Mouse (Mus musculus) T-cell, adult 66 days (primary cell): ENCODE results near the gene Adamts4. TPM values are rescaled to one million over a fixed set of nuclear protein-coding genes. Genes with fewer than 3 reads are reported as not detected.

ENCODE experiments used
- total RNA-seq, 2 experiments: library from RNA; stranded (reverse); gene quantifications; 3 replicates in 1 of 2; 4 replicates in 1 of 2; pipeline ENCODE4 v1.2.4; 2023

The Adamts4 gene
- under 1 TPM in 1 of 2 experiments, not detected in 1; 0.12 TPM for total RNA-seq

GRCm38 (mm10) chr1:171249913-171250600 lies at the start of gene Adamts4:
Gene Adamts4 (plus strand): TSS chr1:171250421.

DNA sequence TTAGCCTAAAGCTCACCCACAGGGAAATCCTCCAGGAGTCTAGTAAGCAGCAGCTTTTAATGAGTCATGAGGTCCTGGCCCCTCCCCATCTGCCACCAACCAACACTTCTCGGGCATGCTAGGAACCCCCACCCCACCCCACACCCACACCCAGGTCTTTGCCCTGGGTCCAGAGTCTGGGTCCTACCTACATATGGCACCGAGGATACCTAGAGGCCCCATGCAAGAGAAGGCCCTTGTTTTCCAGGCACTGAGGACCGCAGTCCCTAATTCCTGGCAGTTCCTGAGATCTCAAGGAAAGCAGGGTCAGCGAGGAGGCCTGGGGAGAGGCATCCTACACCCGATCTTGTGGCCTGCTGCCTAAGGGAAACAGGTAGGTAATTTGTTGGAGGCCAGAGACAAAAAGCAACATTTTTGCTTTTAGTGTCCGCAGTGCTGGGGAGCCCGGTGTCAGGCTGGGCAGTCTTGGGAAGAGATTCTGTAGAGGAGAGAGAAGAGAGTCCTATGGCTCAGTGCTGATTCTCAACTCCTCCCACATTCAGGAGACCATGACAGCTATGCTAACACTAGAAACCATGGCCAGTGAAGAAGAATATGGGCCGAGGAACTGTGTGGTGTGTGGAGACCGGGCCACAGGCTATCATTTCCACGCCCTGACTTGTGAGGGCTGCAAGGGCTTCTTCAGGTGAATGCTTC lies 36.3 kb upstream of the Adamts4 start, which contains the start of gene Nr1i3:
Gene Nr1i3 (plus strand): TSS at position 170 of the 696 bp plus-strand sequence.

DNA sequence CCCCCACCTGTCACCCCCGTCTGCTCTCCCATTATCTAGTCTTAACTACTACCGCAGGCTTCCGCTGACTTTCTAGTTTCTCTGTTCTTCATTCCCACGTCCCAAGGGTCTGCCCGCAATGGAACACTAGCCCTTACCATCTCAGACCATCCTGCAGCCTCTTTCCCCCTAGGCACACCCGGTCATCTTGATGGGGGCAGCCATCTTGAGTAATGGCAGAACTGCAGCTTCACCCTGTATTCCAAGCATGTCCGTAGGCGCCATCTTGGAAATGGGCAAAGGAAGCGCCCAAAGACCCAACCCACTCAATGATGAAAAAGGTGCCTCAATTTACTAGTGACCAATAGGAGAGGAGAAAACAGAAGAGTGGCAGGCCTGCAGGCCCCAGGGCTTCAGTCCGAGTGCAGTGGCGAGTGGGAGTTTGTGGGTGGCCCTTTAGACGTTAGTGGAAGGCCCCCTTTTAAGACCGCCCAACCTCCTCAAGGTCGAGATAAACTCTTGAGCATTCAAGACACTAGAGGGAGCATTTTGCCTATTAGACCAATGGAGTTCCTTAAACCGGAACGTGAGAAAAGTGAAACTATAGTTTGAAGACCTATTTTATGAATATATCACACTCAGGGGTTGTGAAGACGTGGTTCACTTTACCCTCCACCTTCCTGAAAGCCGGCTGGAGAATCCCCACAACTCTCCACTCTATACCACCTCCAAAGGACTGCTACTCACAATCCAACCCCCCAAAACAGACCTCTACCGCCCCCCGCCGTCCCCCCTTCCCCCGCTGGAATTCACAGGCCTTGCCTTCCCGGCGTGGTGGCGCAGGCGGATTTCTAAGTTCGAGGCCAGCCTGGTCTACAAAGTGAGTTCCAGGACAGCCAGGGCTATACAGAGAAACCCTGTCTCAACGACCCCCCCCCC lies 27.7 kb upstream of the Adamts4 start, which contains the start of gene Tomm40l:
Gene Tomm40l (minus strand): TSS at position 277 of the 918 bp plus-strand sequence.

GRCm38 (mm10) chr1:171224857-171225256 lies 25.4 kb upstream of the Adamts4 start, which contains the start of gene Apoa2:
Gene Apoa2 (plus strand): TSS chr1:171225054.

DNA sequence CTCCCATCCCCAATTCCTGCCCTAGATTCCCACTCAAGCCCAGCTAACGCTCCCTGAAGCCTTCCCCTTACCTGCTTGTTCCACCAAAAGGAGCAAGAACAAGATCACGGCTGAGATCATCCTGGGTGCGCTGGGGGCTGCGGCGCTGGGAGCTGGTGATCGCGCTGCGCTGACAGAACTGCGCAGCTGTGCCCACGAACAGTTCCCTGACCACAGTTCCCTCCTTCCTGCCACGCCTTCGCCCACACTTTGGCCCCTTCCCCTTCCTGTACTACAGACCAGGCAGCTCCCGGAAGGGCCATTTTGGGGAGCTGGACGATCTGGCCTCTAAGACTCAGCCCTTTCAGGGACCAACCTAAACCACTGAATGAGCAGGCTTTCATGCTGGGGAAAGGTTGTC lies 16.1 kb upstream of the Adamts4 start, which contains the start of gene Fcer1g:
Gene Fcer1g (minus strand): TSS at position 240 of the 400 bp plus-strand sequence.

GRCm38 (mm10) chr1:171250680-171251593 lies 716 bp downstream of the Adamts4 start, which contains the start of gene Ndufs2:
Gene Ndufs2 (minus strand): TSS chr1:171251388.

GRCm38 (mm10) chr1:171269848-171270572 lies 19.8 kb downstream of the Adamts4 start, which contains the start of gene B4galt3:
Gene B4galt3 (plus strand): TSS chr1:171270328.

DNA sequence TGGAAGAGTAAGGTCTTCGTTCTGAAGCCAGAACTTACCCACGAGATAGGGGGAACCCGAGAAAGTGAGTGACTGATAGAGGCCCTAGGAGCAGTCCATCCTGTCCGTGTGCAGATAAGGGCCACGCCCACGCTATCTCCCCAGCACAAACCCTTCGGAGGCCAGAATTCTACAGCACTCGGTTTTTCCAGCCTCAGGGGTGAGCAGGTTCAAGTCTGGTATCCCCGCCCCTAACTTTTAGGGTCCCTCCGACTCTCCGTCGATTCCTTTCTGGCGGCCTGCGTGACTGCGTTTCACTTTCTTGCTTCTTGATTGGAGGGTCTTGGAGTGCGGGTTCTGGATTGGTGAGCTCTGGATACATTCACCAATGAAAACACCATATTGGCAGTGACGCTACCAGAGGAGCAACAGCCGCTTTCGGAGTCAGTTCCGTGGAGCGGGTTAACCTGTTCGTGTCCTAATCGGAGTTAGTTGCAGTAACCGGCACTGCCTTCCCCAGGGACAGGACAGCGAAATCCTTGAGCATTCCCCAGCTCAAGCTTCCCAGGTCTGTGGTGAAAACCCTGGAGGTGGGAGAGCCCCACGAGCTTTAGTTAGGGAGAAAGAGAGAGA lies 30.8 kb downstream of the Adamts4 start, which contains the start of gene Ppox:
Gene Ppox (minus strand): TSS at position 271 of the 612 bp plus-strand sequence.

GRCm38 (mm10) chr1:171287136-171288081 lies 37.2 kb downstream of the Adamts4 start, which contains the start of gene Usp21:
Gene Usp21 (minus strand): TSS chr1:171287991.

DNA sequence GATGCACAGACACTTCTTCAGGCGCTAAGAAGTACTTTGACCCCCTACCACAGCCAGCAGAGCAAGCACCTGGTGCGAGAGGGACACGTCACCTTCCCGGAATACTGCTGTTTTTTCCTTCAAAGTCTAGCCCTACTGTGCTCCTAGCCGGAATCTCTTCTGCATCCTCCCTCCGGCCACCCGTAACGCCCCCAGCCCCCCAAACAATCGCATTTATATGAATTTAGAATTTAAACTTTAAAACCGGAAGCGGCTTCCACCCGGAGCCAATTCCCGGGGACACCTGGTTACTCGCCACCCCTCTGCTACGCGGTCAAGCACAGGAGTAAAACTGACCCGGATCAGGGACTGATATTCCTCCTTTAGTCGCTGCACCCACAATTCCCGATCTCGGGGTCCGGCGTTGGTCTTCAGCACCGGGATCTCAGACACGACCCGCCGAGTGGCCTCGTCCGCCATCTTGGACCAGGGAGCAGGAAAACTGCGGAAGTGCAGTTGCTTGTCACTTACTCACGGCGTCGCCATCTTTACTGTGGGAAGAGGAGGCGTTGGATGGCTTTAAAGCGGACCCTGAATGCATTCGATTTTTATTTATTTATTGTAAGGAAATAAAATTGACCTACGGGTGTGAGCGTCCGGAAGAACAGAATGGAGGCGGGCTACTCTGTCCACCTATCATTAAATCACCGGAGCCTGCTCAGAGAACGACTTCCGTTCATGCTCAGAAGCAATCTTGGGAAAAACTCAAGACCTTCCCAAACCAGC lies 44.3 kb downstream of the Adamts4 start, which contains the start of gene Ufc1:
Gene Ufc1 (minus strand): TSS at position 727 of the 765 bp plus-strand sequence.

Other genes starting within 250 kb of the Adamts4 start
- gene Fcgr4, start 231.5 kb upstream of the Adamts4 start, total RNA-seq: under 1 TPM in 1 of 2 experiments, not detected in 1; 0.44 TPM
- gene Fcgr3, start 185.5 kb upstream of the Adamts4 start, total RNA-seq: 1 to 10 TPM; 1.6 to 2.6 TPM
- gene Cfap126, start 136.5 kb upstream of the Adamts4 start, total RNA-seq: not detected
- gene Sdhc, start 99.8 kb upstream of the Adamts4 start, total RNA-seq: 100 to 1,000 TPM; 106 to 111 TPM
- gene Mpz, start 99.7 kb upstream of the Adamts4 start, total RNA-seq: not detected
- not detected for gene Pcp4l1, start 54.2 kb upstream of the Adamts4 start, total RNA-seq
- not detected for gene Nr1i3, start 36.5 kb upstream of the Adamts4 start, total RNA-seq
- 10 to 100 TPM; 25.7 to 28.9 TPM for gene Tomm40l, start 27.9 kb upstream of the Adamts4 start, total RNA-seq
- not detected for gene Apoa2, start 25.4 kb upstream of the Adamts4 start, total RNA-seq
- 1 to 10 TPM; 7.7 to 8.1 TPM for gene Fcer1g, start 16.1 kb upstream of the Adamts4 start, total RNA-seq
- gene Ndufs2, start 967 bp downstream of the Adamts4 start, total RNA-seq: 100 to 1,000 TPM; 121 to 130 TPM
- 10 to 100 TPM; 79.2 to 92.2 TPM for gene B4galt3, start 19.9 kb downstream of the Adamts4 start, total RNA-seq
- gene Ppox, start 30.8 kb downstream of the Adamts4 start, total RNA-seq: 10 to 100 TPM; 51.6 to 65.3 TPM
- gene Usp21, start 37.6 kb downstream of the Adamts4 start, total RNA-seq: 10 to 100 TPM; 53.0 to 56.2 TPM
- 10 to 100 TPM; 48.0 to 48.5 TPM for gene Ufc1, start 44.6 kb downstream of the Adamts4 start, total RNA-seq
- gene Dedd, start 78.7 kb downstream of the Adamts4 start, total RNA-seq: 10 to 100 TPM; 32.7 to 39.0 TPM
- 10 to 100 TPM; 23.7 to 25.1 TPM for gene Nit1, start 95.2 kb downstream of the Adamts4 start, total RNA-seq
- gene Pfdn2, start 95.2 kb downstream of the Adamts4 start, total RNA-seq: 10 to 100 TPM; 66.7 to 68.1 TPM
- under 1 TPM; 0.36 to 0.47 TPM for gene Klhdc9, start 110.4 kb downstream of the Adamts4 start, total RNA-seq
- not detected for gene Nectin4, start 119.7 kb downstream of the Adamts4 start, total RNA-seq
- 100 to 1,000 TPM; 224 to 247 TPM for gene Arhgap30, start 138.5 kb downstream of the Adamts4 start, total RNA-seq
- gene Usf1, start 160.9 kb downstream of the Adamts4 start, total RNA-seq: 100 to 1,000 TPM in 1 of 2 experiments, 10 to 100 TPM in 1; 99.1 to 103 TPM
- 1 to 10 TPM; 6.0 to 8.0 TPM for gene Tstd1, start 168.5 kb downstream of the Adamts4 start, total RNA-seq
- gene F11r, start 187.1 kb downstream of the Adamts4 start, total RNA-seq: under 1 TPM in 1 of 2 experiments, not detected in 1; 0.92 TPM